In genomic region chr5:103211101-103211848, GRCm38 (mm10) we compare ENCODE assay signal across 8 mouse cellular contexts. TPM values are rescaled to one million over a fixed set of nuclear protein-coding genes. Genes with fewer than 3 reads are reported as not detected.
DNase-seq lines count a peak whose midpoint lies in the region; ATAC-seq and TF ChIP-seq lines count a peak whose summit lies in the region.

Gene Mapk10, minus strand, starts transcription at chr5:103211334.

- WGBS in intestine, embryonic 16.5 days = 7% methylated on average over 16 of the region's 16 CpGs

- no peak within 1 kb of the TSS for H3K27ac ChIP-seq in intestine, embryonic 16.5 days (ENCODE audit: low read length)

- H3K4me1 ChIP-seq in intestine, embryonic 16.5 days (ENCODE audit: control insufficient read depth, insufficient read depth, low read length) = no peaks in the 10 kb centered on the region

- ATAC-seq in intestine, embryonic 16.5 days = peak; percentile 90

- H3K9me3 ChIP-seq in intestine, embryonic 16.5 days (ENCODE audit: control insufficient read depth, low read length) = no peaks in the 10 kb centered on the region

- TF ChIP-seq POLR2A in myocyte (IDR thresholded peaks at IDR 0.05; ENCODE audit: insufficient read length, low read depth) = no peak

- H3K27me3 ChIP-seq in intestine, embryonic 16.5 days (replicated peaks; ENCODE audit: control insufficient read depth, insufficient read depth, low read length) = no peaks in the 10 kb centered on the region
- H3K27me3 ChIP-seq in myocyte (ENCODE audit: control insufficient read depth, insufficient read depth, insufficient read length) = no peaks in the 10 kb centered on the region

- no peaks in the 10 kb centered on the region for H3K79me2 ChIP-seq in myocyte (ENCODE audit: control insufficient read depth, insufficient read depth)

- no peak within 1 kb of the TSS for H3ac ChIP-seq in myocyte (ENCODE audit: control insufficient read depth, insufficient read length)

- H3K36me3 ChIP-seq in intestine, embryonic 16.5 days (ENCODE audit: control insufficient read depth, insufficient read depth, low read length) = no peaks in the 10 kb centered on the region
- no peaks in the 10 kb centered on the region for H3K36me3 ChIP-seq in myocyte (ENCODE audit: control insufficient read depth, insufficient read depth)

- peak within 1 kb of the TSS; percentile 4; the same call in 1 of the 2 replicates for H3K4me3 ChIP-seq in intestine, embryonic 16.5 days (ENCODE audit: low read length)
- no peak within 1 kb of the TSS for H3K4me3 ChIP-seq in myocyte

- H3K9ac ChIP-seq in intestine, embryonic 16.5 days (ENCODE audit: low read depth, low read length) = no peak within 1 kb of the TSS

- DNase-seq in adrenal gland, postnatal 14 days = peak; percentile 72
- peak; percentile 95 for DNase-seq in embryo, embryonic 10.5 days (ENCODE audit: low spot score)
- peak; percentile 41 to 48 for DNase-seq in heart, adult 18-20 months
- DNase-seq in left cerebral cortex, adult 9 months (ENCODE audit: low spot score in 2 of 2) = peak; percentile 89 to 95
- DNase-seq in testis, postnatal 10 days (ENCODE audit: low spot score) = peak; percentile 51
- DNase-seq in thymus, postnatal 14 days = no peak

- H3K4me2 ChIP-seq in intestine, embryonic 16.5 days (ENCODE audit: low read depth, low read length) = peak within 1 kb of the TSS; percentile 34
- peak within 1 kb of the TSS; percentile 30 for H3K4me2 ChIP-seq in myocyte (ENCODE audit: low read depth)

TF ChIP-seq in myocyte, 11 proteins besides CTCF, POLR2A, EP300 and RAD21:
- TF ChIP-seq SRF (IDR thresholded peaks at IDR 0.05; ENCODE audit: control insufficient read depth, insufficient read length, low read depth) = no peak
- no peak for TF ChIP-seq TCF3 (IDR thresholded peaks at IDR 0.05; ENCODE audit: insufficient read length, low read depth)
- no peak for TF ChIP-seq MYOG (IDR thresholded peaks at IDR 0.05; ENCODE audit: control insufficient read depth in 1 of 3, insufficient read depth in 1 of 3, insufficient read length in 2 of 3, low read depth in 2 of 3)
- TF ChIP-seq USF1 (IDR thresholded peaks at IDR 0.05; ENCODE audit: low read depth) = no peak
- no peak for TF ChIP-seq POLR2AphosphoS2 (IDR thresholded peaks at IDR 0.05; ENCODE audit: insufficient read length, low read depth)
- TF ChIP-seq REST (IDR thresholded peaks at IDR 0.05; ENCODE audit: insufficient read depth, insufficient read length) = no peak
- TF ChIP-seq MYOD1 (IDR thresholded peaks at IDR 0.05; ENCODE audit: control insufficient read depth in 1 of 3, insufficient read length in 2 of 3, low read depth in 2 of 3) = no peak
- TF ChIP-seq CEBPB (IDR thresholded peaks at IDR 0.05; ENCODE audit: insufficient read depth, poor library complexity, severe bottlenecking) = no peak

RNA-seq across cellular contexts. Expression of gene Mapk10, which starts in this region (rescaled TPM):
- 9.3 and 9.8 TPM in 2 replicates for total RNA-seq in adrenal gland, postnatal 14 days (2021)
- 10 to 100 TPM; 26.8 to 27.5 TPM for total RNA-seq in heart, adult 18-20 months (2021)
- 5.3 and 5.4 TPM in 2 replicates for polyA plus RNA-seq in intestine, embryonic 16.5 days (2015; fragmentation: Nextera tagmentation; extraction: Ambion mirVana)
- 0.05 TPM for polyA plus RNA-seq in myocyte (2012; fragmentation: generic; extraction: Trizol)
